Mouse (Mus musculus) ovary, postnatal 36 days (tissue): ENCODE data around the gene Acsl6.

Source experiments
- DNase-seq: peaks from one replicate; pipeline ENCODE4 v3.0.0; 2022; ENCODE audit warnings: low spot score, mixed read lengths

Gene Acsl6

GRCm38 (mm10) chr11:54307139-54307816, 3.7 kb downstream of the Acsl6 start:
- peak; percentile 79 for DNase-seq

DNA sequence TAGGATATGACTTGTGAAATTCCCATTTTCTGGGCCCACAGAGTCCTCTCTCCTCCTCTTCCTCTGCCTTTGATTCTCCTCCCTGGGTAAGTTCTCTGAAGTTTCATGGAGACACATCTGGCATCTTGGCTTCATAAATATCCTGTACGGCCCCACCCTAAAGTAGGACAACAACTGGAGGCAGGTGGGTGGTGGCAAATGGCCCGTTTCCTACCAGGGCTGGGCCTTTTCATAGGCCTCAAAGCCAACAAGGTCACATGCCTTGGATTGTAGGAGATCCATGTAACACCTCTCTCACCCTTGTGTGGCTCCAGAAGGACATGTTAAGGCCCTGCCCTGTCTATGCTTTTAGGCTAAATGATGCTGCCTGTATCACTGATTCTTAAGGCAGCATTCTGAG, 7.0 kb downstream of the Acsl6 start:
- no peak for DNase-seq

- peak; percentile 28 for DNase-seq
Measured at GRCm38 (mm10) chr11:54312021-54312420, 8.4 kb downstream of the Acsl6 start.

- DNase-seq, result no peak
Measured at GRCm38 (mm10) chr11:54312603-54313002, 9.0 kb downstream of the Acsl6 start.

- DNase-seq, result no peak
Measured at GRCm38 (mm10) chr11:54313391-54314360, 10.1 kb downstream of the Acsl6 start.

DNA sequence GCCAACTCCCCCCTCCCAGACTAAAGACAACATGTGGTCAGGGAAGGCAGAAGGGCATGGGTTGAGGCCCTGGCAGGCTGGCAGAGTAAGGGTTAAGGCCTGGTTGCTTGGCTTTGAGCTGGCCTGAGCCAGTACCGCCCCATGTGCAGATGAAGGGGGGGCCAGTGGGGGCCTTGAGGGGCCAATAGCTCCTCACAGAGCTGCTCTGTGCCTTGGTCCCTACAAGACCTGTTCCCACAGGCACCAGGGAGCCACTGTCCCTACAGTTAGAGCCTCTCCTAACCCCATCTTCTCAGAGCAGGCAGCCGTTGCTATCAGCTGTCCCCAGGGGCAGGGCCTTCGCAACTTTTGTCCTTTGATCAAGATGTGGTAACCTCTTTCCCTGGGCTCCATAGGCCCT, 11.1 kb downstream of the Acsl6 start:
- no peak for DNase-seq

GRCm38 (mm10) chr11:54315336-54315735, 11.7 kb downstream of the Acsl6 start:
- DNase-seq, result no peak

DNA sequence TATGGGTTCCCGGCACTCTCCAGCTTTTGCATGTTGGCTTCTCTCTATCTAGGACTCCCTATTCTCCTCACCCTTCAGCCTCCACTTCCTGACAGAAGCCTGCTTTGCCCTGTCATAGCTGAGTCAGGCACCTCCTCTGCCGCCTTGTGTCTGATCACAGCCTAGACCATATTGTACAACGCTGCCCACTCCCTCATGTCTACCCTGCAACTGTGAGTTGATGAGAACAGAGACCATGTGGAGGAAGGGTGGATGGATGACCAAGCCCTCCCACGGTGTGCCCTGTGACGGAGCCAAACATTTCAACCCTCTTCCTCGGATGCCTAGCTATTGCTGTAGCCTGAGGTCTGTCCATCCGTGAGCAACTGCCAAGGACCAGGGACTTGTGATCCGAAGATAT, 13.8 kb downstream of the Acsl6 start:
- DNase-seq, result no peak

- DNase-seq, result no peak
Measured at GRCm38 (mm10) chr11:54317795-54318194, 14.2 kb downstream of the Acsl6 start.

DNA sequence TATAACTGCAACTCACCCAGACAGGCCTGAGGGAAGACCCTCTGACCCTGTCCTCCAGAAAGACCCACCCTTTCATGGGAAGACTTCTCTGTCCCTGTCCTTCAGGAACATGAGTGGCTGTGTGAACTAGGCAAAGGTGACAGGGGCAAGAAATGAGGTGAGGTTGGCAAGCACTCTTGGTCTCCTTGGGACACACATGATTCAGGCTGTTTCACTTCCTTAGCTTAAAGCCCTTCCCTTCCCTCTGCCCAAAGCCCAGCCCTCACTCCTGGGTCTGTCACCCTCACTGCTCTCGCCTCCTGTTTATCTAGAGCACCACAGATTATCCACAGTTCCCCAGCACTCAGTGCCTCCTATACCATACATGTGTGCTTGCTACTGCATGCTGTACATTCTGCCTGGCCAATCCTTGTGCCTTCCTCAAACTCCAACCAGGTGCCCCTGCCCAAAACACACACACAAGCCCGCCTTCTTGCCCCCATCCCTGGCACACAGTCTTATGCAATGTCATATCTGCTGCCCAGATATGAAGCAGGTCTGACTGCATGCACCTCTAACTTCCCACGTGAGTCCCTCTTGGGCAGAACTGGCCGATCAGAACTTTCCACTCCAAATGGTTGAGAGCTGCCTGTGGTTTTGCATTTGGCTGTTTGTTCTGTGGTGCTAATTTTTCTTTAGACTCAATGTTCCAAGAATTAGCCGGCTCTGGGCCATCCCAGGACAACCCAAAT, 18.4 kb downstream of the Acsl6 start:
- DNase-seq, result no peak

DNA sequence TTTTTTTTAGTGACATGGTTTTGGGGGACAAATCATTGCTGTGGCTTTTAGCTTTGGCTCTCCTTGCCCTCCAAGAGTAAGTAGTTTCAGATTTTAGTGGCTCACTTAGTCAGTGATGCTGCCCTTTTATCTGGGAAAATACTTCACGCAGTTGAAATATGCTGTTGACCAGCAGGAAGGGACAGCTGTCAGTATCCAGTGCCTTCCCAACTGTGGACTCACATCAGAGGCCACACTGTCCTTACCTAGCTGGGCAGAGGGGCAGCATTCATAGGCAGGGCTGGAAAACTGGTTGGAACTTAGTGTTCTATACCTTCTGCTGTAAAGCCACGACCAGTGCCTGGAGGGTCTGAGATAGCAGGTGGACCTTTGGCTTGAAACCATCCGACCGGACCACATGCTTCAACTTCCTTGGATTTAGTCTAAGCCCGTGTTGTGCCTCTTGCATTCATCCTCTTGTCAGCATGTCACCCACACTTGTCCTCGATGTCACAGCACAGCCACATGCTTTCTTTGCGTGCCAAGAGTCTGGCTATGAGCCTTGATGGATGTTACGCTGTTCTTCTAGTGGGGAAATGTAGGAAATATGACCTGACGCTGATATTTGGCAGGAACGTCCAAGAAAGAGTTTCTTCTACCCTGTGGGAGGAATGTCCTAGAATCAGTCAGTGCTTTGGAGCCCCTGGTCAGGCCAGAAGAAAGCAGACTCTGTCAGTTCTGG, 28.0 kb downstream of the Acsl6 start:
- DNase-seq, result no peak

- no peak for DNase-seq
Measured at GRCm38 (mm10) chr11:54336165-54336707, 32.6 kb downstream of the Acsl6 start.

DNA sequence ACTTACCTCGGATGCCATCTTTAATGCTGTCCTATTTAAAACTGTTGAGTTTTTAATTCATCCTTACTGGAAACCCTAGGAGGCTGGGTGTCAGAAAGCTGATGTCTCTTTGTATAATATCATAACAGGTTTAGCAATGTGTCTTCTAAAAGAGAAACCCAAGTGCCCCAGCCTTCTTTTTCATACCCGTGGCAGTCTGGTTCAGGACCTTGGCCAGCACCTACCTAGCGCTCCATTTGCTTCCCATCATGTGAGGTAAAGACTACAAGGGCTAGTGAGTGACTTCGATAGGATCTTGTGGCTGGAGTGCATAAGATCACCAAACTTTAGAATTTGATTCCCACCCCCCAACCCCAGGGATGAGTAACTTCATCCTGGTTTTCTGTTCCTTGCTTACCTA, 40.1 kb downstream of the Acsl6 start:
- DNase-seq, result peak; percentile 40

DNA sequence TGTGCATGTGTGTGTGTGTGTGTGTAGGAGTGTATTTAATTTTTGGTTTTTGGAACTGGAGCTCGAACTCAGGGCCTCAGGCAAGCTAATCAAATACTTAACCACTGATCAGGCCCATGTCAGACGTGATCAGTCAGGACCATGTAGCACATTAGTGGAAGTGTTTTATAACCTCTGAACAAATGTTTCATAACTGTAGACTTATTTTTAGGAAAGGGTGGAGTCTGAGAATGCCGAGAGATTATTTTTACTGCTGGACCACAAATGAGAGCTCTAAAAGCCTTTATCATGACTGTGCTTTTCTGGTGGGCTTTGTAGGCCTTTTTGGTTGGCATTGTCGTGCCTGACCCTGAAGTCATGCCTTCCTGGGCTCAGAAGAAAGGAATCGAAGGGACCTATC, 48.1 kb downstream of the Acsl6 start:
- DNase-seq, result no peak

GRCm38 (mm10) chr11:54353121-54353576, 49.6 kb downstream of the Acsl6 start:
- DNase-seq, result no peak

- DNase-seq, result peak; percentile 8
Measured at GRCm38 (mm10) chr11:54354595-54355563, 51.3 kb downstream of the Acsl6 start.

DNA sequence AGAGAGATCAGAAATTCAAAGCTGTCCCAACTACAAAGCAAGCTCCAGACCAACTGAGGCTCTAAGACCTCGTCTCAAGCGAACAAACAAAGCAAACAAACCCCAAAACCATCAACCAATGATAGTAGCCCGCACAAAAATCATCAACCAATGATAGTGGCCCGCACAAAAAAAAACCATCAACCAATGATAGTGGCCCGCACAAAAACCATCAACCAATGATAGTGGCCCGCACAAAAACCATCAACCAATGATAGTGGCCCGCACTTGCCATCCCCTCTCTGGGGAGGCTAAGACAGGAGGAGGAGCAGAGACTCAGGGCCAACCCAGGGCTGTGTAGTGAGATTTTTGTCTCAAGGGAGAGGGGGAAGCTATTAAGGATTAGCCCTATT, 52.0 kb downstream of the Acsl6 start:
- DNase-seq, result no peak

DNA sequence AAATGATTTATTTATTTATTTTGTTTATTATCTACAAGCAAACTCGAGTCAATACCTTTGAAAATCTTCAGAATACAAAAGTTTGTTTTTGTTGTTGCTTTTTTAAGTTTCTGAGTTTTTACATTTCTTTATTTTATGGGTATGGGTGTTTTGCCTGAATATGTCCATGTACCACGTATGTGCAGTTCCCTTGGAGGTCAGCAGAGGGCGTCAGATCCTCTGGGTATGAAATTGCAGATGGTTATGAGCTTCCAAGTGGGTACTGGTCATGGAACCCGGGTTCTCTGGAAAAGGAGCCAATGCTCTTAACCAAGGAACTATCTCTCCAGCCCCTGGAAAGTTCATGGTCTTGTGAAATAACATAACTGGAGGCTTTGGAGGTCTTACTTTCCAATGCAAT, 53.1 kb downstream of the Acsl6 start:
- DNase-seq, result no peak

DNA sequence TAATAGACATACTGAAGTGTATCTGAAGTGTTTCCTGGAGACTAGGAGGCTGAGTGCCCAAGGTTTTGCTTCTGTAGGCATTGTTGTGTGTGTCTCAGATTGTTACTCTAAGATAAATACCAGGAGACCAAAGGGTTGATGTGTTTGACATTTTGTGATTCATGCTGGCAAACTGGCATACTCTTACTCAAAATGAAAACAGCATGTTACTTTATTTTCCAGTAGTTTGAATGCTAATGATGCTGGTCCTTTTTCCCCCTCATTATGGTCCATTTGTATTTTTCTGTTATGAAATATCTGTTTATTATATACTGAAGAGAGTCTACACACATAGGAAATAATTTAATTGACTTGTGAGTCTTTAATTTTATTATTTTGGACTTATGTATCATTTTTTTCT, 69.0 kb downstream of the Acsl6 start:
- DNase-seq, result no peak

DNA sequence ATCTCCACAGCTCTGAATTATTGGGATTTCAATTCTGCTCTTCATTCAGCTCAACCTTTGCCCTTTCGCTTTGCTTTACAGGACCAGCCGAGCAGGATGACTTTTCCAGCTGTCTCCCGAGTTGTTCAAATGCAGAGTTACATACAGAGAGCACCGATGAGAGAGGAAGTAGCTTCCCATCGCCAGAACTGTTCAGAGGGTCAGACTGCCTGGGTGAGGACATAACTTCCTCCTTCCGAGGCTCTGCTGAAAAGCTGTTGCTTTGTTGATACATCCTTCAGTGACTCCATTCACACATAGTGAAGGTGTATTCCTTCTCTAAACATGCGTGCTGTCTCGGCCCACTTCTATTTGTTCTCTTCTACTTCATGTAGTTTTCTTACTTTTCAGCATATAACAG, 86.8 kb downstream of the Acsl6 start:
- no peak for DNase-seq
